Mouse (Mus musculus): Measurements from ENCODE around the gene Fbxo24.
"Not testable (repeated sequence)": the region's sequence is repeated elsewhere in the genome, so short reads cannot be mapped to it uniquely, and the experiment has no call there.

Gene Fbxo24

DNA sequence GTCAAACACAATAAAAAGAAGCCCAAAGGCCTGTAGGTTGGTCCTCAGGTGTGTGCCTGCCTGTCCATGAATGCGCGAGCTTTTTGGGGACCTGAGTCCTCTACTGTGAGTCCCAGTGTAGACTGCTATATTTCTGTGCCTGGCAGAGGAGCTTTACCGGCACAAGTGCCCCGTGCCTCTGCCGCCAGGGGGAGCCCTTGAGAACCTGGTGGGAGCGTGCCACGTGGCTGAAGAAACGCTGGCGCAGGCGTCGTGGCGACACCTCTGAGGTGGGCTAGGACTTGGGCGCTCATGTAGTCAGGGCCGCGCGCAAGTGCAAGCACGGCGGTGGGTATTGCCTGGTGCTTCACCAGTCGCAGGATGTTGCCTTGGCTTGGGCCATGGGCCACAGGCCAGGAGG lies 12.3 kb upstream of the Fbxo24 start, which contains the start of gene Sap25:
TSS of gene Sap25 (plus strand) at position 281 of the 400 bp plus-strand sequence.
- DNase-seq: peak in 1 of 2 experiments; percentile 52

DNA sequence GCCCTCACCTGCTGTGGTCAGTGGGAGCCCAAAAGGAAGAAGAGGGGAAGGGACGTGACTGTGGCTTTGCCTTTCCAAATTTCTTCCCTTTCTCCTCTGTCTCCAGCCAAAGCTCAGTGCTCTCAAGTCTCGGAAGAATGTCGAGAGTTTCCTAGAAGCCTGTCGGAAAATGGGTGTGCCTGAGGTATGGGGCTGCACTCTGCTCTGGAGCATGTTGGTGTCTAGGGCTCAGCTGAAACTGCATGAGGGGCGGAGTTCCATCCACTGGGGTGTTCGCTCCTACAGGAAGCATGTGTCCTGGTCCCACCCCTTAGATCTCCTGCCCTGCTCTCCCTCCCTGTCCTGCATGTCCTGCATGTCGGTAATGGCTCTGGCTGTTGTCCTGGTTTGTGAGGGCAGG lies 10.7 kb upstream of the Fbxo24 start:
- DNase-seq: no peak

DNA sequence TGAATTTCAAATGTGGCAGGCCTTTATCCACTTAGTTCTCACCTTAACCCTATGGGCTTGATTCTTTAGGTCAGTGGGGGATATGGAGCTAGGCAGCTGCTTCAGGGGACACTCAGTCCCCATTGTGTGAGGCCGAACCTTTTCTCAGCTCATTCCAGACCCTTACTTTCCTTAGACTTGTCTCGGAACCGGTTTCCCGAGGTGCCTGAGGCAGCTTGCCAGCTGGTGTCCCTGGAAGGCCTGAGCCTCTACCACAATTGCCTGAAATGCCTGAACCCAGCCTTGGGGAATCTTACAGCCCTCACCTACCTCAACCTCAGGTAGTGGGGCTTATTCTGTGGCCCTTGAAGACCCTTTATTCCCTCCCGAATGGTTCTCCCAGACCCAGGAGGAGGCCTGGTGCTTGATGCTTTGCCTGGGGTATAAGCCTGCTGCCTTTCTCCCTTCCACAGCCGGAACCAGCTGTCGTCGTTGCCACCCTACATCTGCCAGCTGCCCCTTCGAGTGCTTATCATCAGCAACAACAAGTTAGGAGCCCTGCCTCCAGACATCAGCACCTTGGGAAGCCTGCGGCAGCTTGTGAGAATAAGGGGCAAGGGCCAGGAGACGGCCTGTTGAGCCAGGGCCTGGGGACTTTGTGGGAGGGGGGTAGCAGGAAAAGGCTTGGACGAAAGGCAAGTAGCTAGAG lies 4.7 kb upstream of the Fbxo24 start:
- DNase-seq: no peak

GRCm38 (mm10) chr5:137631591-137631990 lies 2.8 kb upstream of the Fbxo24 start:
- no peak for DNase-seq

GRCm38 (mm10) chr5:137631171-137631570 lies 2.4 kb upstream of the Fbxo24 start:
- no peak for DNase-seq

DNA sequence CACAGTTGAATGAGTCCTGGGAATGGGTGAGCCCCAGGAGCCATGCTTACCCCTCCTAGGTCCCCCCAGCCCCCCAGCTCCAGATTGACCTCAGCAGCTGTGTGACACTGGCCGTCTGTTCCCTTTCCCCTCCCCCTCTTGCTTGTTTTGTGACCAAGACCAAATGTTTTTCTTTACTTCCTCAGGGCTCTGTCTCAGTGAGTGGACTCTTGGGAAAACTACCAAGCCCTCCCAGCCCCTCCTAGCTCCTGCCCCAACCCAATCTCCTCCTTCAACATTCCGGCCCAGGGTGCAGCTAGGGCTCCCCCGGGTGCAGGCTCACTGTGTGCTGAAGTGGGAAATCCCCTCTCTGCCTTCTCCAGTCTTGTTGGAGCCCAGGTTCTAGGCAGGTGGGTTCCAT lies 1.8 kb upstream of the Fbxo24 start:
- no peak for DNase-seq

DNA sequence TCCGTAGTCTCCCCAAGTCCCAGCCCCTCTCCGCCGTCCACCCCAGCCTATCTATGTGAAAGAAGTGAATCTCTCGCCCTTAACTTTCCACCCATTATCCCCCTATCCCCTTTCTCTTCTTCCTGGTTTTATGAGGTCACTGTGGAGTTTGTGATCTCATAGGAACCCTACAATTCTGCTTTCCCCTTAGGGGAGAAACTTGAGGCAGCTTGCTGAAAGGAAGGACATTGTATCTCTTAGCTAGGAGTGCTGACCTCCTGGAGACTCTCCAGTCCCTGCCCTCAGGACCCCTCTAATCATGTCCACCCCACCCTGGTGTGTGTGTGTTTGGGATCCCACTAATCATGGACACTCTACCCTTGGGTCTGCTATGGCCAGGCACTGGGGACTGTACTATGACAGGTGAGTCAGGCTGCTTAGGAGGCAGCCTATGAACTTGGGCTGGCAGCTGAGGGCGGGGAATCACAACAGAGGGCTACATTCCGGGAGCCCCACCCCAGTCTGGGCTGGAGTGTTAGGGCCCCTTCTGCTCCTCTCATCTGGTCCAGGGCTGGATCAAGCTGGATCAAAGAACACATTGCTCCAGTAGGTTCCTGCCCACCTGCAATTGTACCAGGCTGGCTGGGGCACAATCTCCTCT lies 1.2 kb upstream of the Fbxo24 start:
- no peak for DNase-seq

DNA sequence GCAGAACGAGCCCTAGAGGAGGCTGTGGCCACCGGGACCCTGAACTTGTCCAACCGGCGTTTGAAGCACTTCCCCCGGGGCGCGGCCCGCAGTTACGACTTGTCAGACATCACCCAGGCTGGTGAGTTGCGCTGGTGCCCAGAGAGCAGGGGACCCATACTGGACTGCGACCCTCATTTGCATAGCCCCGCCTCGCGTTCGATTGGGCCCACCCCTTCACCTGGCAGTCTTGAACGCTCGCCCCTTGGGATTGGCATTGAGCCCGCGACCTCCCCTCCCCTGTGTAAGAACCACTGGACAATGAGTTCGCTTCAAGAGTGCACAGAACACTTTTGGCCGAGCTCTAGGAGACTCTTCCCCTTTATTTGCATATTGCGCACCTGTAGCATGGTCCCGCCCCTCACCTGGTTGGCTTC lies 512 bp upstream of the Fbxo24 start:
- DNase-seq: peak; percentile 72 to 80

DNA sequence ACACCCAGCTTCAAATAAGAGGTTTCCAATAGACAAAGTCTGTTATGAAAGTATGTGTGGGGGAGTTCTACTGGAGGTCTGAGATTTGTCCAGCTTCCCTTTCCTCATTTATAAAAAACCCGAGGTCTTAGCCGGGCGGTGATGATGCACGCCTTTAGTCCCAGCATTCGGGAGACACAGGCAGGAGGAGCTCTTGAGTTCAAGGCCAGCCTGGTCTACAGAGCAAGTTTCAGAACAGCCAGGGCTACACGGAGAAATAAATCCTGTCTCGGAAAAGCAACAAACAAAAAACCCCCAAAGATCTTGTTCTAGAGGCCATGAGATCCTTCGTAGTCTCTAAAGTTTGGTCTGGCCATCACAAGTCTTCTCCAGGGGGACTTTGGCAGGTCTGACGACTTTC lies 811 bp downstream of the Fbxo24 start:
- no peak for DNase-seq

DNA sequence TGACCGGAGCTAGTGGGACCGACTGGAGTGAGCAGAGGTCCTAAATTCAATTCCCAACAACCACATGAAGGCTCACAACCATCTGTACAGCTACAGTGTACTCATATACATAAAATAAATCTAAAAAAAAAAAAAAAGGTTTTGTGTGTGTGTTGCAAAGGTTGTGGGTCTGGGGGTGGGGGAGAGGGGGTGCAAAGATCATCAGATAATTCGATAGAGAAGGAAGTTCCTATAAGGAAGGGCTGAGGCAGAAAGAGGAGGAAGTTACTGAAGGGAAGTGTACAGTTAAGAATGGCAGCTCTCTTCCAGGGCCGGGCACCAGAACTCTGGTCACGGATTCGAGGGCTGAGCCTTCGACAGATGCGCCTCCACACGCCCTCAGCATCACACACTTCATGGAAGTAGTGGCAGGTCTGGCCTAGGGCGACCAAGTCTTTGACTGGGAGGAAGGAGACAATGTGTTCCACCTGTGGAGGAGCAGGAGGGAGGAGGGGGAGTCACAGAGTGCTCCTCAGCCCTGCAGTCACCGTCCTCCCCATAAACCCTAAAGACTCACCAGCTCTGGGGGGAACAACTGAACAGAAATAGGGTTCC lies 4.8 kb downstream of the Fbxo24 start:
- DNase-seq: no peak

GRCm38 (mm10) chr5:137615347-137615746 lies 13.5 kb downstream of the Fbxo24 start:
- no peak for DNase-seq

DNA sequence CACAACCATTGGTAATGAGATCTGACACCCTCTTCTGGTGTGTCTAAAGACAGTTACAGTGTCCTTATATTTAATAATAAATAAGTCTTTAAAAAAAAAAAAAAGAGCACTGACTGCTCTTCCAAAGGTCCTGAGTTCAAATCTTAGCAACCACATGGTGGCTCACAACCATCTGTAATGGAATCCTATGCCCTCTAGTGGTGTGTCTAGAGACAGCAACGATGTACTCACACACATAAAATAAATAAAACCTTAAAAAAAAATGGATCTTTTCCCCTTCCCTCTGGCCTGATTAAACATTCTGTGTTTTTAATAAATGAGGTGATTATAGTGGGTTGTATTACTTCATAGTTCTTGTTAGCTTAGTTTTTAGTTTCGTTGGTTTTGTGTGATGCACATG lies 13.9 kb downstream of the Fbxo24 start:
- DNase-seq: not testable (repeated sequence)

DNA sequence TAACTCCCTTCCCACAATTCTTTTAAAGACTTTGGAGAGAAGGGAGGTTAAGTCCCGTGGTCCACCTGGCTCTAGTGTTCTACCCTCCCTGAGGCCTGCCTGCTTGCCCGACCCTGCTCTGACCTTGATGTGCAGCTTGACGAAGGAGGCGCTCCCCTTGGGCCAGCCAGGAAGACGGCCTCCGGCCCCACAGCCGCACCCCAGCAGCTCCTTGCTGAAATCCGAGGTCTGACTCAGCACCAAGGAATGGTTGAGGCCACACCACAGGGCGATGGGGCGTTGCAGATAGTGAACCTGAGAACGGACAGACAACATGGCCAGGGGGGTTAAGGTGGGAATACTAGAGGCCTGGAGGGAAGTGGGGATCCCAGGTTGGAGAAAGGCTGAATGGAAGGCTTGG lies 15.3 kb downstream of the Fbxo24 start, which contains the start of gene Pcolce:
TSS of gene Pcolce (minus strand) at position 235 of the 400 bp plus-strand sequence.
- DNase-seq: no peak

GRCm38 (mm10) chr5:137613076-137613475 lies 15.7 kb downstream of the Fbxo24 start:
- no peak for DNase-seq

DNA sequence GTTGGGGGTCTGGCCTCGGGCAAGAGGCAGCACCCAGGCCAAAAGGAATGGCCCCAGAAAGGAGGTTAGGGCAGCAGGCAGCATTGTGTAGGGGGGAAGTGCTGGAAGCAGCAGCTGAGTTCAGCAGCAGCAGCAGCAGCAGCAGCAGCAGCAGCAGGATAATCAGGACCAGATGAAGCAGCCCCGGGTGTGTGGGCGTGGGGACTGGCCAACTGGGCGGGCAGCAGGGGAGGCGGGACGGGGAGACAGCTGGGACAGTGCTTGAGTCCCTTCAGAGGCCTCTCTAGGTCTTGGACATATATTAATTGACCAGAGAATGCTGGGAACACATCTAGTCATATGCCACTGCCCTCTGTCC lies 17.6 kb downstream of the Fbxo24 start:
- peak in 1 of 2 experiments; percentile 32 for DNase-seq

DNA sequence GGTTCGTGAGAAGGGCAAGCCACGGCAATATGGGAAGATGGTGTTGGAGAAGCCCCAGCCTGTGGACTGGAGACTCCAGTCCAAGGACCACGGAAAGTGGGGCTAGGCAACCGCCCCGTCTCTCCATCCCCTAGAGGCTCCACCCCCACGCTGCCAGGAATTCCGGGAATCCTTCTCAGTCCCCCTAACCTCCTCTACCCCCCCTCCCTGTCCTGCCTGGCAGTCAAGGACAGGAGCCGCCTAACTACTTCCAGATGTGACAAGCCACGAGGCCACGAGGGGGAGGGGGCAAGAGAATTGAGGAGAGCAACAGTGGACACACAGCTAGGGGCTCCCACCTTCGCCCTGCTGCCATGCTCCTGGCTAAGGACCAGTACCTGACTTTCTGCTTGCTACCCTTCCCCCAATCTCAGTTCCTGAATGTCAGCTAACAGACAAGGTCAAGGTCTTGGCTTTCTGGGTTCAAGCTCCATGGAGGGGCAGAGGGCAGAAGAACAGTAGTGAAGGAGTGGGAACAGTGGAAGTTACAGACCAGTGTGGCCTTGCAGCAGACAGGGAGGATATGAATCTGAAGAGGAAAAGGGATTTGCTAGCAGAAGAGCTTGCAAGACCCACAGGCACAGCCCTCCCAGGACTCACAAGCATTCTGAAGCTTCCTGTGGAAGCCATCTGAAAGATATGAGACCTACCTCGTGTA lies 18.1 kb downstream of the Fbxo24 start:
- DNase-seq: no peak

- no peak for DNase-seq
Measured at GRCm38 (mm10) chr5:137610056-137610455, 18.7 kb downstream of the Fbxo24 start.

DNA sequence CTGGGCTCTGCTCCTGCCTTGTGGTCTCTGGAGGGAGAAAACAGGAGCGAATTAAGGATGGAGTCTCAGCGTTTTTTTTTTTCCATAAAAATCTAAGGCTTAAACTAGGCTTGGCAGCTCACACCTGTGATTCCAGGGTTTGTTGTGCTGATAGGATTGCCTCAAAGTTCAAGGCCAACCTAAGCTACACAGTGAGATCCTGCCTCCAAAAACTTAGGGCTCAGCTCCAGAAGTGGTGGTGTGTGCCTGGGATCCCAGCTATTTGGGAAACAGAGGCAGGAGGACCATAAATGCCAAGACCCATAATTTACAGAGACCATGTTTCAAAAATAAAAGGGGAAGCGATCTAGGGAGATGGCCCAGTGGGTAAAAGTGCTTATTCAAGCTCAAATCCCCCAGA lies 19.5 kb downstream of the Fbxo24 start:
- no peak for DNase-seq

DNA sequence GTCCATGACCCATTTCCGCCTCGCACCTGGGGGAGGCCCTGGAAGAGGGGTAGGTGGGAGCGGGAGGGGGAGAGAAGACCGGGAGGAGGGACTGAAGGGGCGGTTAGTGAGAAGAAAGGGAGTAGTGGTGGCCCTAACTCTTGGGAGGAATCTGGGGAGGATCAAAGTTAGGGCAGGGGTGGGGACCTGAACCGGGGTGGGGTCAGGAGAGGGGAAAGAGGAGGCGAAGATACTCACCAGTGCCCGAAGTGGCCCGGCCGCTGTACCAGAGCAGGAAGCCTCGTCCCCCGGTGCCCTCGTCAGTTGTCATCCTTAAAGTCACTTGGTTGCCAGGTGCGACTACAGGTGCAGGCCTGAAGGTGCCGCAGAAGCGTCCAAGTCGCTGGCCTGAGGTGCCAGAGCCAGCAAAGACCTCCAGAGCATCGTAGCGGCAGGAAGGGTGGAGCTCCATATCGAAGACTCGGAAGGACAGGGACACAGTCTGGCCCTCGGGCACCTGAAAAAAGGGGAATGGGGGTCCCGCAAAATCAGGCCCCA lies 20.1 kb downstream of the Fbxo24 start:
- DNase-seq: no peak

- no peak for DNase-seq
Measured at GRCm38 (mm10) chr5:137607860-137608653, 20.7 kb downstream of the Fbxo24 start.

DNA sequence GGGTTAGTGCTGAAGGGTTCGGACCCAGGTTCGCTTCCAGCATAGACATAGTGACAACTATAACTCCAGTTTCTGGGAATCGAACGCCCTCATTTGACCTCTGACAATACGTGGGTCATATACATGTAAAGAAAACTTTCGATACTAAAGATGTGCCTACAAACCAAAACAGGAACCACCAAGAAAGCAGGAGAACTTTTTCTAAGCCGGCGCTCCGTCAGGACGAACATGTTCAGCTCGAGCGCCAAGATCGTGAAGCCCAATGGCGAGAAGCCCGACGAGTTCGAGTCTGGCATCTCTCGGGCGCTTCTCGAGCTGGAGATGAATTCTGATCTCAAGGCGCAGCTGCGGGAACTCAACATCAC lies 27.5 kb downstream of the Fbxo24 start:
- peak; percentile 45 to 52 for DNase-seq

GRCm38 (mm10) chr5:137600619-137601364 lies 28.0 kb downstream of the Fbxo24 start, which contains the start of gene Mospd3:
TSS of gene Mospd3 (minus strand) at chr5:137601058.
- peak; percentile 98 for DNase-seq
